Mouse (Mus musculus) heart, postnatal 36 days (tissue): ENCODE results near the gene Ate1. TPM values are rescaled to one million over a fixed set of nuclear protein-coding genes. Genes with fewer than 3 reads are reported as not detected.
"Not testable (repeated sequence)": the region's sequence is repeated elsewhere in the genome, so short reads cannot be mapped to it uniquely, and the experiment has no call there.

ENCODE experiments used
- DNase-seq, 2 experiments: peaks; one replicate each; pipeline ENCODE4 v3.0.0; 2021 to 2022
- intact Hi-C: fragments of 180-260 bp; cut with DNase I; formaldehyde crosslinking; loops from one replicate; pipeline ENCODE4 v1.15.1; 2025
- total RNA-seq, 2 experiments: library from RNA; stranded (reverse); gene quantifications; 2 replicates each; pipeline ENCODE4 v1.2.3; 2021

The Ate1 gene
- total RNA-seq, 2 experiments from 2014 or later: 30.5 to 32.9 TPM

- intact Hi-C loops: no loop called here
- DNase-seq: no peak
Measured at GRCm38 (mm10) chr7:130426586-130426985, 93.6 kb downstream of the Ate1 start.

DNA sequence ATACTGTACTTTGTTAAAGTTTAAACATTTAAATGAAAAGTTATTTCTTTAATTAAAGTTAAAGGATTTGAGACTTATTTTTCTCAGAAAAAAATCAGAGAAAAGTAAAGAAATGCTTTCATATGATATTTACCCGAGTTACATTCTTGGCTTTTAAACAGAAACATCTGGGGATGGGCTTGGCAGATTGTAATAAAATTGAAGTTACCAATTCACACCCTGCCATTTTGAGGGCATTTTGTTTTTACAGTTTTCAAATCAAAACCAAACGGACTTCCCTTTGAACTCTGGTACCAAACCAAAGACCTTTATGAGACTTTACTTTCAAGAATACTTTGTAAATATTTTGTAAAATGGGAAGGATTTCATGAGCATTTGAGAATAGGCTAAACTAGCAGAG is 94.2 kb downstream of the Ate1 start:
- intact Hi-C loops: no loop called here
- DNase-seq: no peak

- no peak for DNase-seq
- intact Hi-C loops: no loop called here
Measured at GRCm38 (mm10) chr7:130419961-130420360, 100.2 kb downstream of the Ate1 start.

GRCm38 (mm10) chr7:130407622-130408021 is 112.5 kb downstream of the Ate1 start:
- intact Hi-C loops: no loop called here
- DNase-seq: no peak

- DNase-seq: no peak
- intact Hi-C loops: no loop called here
Measured at GRCm38 (mm10) chr7:130403346-130403745, 116.8 kb downstream of the Ate1 start.

GRCm38 (mm10) chr7:130394697-130395096 is 125.5 kb downstream of the Ate1 start:
- no peak for DNase-seq
- intact Hi-C loops: loop anchor here (5.0 kb wide), 1 partner anchor 83 kb away; no protein-coding TSS in a partner anchor

DNA sequence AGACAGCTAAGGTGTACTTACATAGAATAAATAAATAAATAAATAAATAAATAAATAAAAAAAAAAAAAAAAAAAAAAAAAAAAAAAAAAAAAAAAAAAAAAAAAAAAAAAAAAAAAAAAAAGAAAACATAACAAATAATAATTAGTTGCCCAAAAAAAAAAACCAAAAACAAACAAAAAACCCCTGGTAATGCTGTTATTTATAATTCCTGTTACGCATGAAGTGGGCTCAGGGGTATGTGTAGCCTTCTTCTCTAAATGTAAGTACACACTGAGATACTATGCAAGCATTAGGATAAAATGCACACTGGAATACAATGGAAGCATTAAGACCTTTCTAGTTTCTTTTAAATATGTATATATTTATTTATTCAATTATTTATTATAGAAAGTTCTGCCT is 130.1 kb downstream of the Ate1 start:
- not testable (repeated sequence) for DNase-seq

DNA sequence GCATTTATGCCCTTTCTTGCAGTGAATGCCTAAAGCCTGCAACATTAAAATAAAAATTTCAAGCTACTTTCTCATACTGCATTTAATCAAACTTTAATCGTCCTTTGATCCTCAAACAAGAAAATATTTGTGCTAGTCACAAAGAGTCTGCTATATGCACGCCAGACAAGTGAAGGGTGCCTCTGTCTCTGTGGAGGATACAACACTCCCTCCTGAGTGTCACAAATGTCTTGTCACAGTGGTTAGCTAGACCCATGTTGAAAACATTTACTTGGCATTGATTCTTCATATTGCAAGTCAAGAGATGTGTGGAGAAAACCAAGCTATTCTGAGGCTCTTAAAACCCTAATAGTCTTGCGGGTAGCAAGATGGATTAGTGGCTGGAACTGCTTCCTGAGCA is 133.9 kb downstream of the Ate1 start:
- no peak for DNase-seq
- intact Hi-C loops: no loop called here

More for the DNA sequence above, 130.1 kb downstream of the Ate1 start:
- intact Hi-C loops: loop anchor here (5.0 kb wide), 1 partner anchor 87 kb away; no protein-coding TSS in a partner anchor

DNA sequence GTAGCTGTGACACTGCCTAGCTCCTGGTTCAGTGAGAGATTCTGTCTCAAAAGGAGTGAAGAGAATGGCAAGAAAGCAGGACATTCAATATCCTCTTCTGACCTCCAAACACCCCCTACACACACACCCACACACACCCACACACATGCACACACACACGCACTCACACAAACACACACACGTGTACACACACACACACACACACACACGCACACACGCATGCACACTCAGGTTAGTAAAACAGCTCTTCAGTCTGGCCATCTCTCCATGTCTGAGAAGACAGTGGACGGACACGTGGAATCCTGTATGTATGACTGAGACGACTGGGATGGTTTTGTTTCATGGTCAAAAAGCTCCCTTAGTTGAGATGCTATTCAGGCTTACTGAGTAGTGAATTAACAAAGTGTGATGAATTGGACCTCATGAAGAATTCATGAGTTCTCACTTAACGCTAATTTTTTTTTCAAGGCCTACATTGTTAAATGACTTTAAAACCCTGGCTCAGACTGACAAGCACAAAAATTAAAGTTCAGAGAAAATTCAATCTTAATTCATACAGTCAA is 134.4 kb downstream of the Ate1 start:
- intact Hi-C loops: no loop called here
- DNase-seq: no peak

- no peak for DNase-seq
- intact Hi-C loops: loop anchor here (5.0 kb wide), 2 partner anchors 110 to 730 kb away; no protein-coding TSS in a partner anchor
Measured at GRCm38 (mm10) chr7:130382126-130382525, 138.0 kb downstream of the Ate1 start.

DNA sequence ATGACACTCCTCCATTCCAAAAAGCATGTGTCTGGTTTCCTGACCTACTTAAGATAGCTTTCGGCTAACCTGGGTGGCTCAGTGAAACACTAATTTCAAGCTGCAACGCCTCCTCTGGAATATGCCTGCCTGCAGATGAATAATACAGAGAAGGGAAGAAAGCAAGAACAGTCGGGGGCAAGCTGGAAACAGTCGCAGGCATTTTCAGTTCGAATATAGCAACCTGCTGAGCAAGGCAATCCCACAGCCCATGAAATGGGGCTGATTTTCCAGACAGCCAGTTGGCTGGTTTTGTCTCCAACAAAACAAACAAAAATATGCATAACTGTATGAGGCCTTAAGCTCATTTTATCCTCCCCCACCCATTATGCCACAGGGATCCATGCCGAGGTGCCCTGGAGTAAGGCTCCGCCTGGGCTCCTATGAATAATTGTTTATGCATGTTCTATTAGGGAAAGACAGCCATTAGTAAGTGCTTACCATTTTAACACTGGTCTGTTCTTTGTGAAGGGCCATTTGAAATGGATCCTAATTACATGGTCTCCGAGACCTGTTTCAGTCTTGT is 138.7 kb downstream of the Ate1 start:
- intact Hi-C loops: loop anchor here (5.0 kb wide), 2 partner anchors 109 to 729 kb away; no protein-coding TSS in a partner anchor
- DNase-seq: no peak

DNA sequence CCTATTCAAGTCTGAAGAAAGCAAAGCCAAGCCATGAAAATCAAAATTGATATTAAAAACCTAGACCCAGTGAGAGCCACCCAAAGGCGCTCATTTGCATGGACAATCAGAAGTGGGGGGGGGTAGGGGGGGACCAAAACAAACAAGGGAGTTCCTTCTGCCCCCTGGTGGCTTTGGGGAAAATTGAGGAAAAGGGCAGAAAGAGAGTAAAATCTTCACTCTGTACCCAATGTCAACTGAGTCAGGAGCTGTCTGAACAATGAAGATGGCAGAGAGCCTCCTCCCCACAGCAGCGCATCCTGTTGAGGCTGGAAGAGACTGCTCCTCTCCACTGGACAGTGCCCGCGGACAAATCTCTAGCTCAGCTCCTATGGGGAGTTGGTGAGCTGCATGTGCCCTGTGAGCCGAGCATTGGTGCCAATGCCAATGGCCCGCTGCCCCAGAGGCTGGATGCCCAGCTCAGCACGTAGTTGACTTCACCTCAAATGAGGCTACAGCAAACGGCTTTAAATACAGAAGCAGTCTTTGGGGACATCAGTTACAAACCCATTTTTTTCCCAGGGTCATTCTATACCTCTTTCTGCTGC is 139.3 kb downstream of the Ate1 start:
- intact Hi-C loops: loop anchor here (5.0 kb wide), 2 partner anchors 109 to 729 kb away; no protein-coding TSS in a partner anchor
- peak in 1 of 2 experiments; percentile 8 for DNase-seq

DNA sequence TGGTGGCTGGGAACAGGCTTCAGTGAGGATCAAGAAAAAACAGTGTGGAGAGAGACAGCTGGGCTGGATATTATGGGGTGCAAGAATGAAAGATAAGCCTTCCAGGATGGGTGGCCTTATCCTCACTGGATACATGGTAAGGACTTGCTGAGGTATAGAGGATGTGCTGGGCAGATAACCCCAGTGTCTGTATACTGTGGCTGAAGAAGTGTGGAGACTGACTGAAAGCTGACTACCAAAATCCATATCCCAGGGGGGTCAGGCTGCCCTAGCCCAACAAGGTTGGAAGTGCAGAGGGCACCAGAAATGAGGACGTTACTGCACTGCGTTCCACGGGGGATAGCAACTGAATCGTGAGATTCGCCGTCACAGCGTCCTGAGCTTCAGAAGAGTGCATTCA is 139.8 kb downstream of the Ate1 start:
- no peak for DNase-seq
- intact Hi-C loops: loop anchor here (5.0 kb wide), 2 partner anchors 108 to 728 kb away; no protein-coding TSS in a partner anchor

DNA sequence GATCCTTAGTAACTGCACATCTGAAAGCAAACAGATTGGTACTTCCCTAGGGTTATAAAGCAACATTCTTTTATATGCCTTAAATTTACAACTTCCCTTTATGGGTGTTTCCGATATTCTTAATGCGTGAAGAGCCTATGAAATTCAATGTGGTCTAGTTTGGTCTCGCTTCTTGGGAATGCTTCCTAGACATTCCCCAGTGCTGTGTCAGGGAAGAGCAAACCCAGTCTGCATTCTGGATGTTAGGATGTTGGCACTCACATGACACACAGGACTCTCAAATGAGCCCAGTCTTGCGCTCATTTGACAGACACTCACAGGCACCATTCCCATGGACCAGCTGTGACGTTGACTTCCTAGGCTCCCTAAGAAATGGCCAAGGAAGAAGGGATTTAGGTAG is 140.3 kb downstream of the Ate1 start:
- DNase-seq: no peak
- intact Hi-C loops: loop anchor here (5.0 kb wide), 2 partner anchors 108 to 728 kb away; no protein-coding TSS in a partner anchor

DNA sequence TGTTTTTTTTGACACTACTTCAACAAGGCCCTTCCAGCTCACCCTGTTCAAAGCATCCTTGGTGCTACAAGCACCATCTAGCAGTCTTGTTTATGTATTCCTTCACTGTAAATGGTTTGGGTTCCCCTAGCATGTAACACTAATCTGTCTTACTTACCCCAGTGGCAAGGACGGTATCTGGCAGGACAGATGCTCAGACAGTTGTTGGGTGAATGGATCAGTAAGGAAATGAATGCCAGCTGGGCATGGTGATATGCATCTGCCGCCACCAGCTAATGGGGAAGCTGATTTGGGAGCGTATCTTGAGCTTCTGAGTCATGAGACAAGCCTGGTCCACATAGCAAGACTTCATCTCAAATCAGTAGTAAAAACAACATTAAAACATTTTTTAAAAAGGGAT is 141.9 kb downstream of the Ate1 start:
- intact Hi-C loops: no loop called here
- no peak for DNase-seq

- no peak for DNase-seq
- intact Hi-C loops: no loop called here
Measured at GRCm38 (mm10) chr7:130374311-130374710, 145.9 kb downstream of the Ate1 start.

DNA sequence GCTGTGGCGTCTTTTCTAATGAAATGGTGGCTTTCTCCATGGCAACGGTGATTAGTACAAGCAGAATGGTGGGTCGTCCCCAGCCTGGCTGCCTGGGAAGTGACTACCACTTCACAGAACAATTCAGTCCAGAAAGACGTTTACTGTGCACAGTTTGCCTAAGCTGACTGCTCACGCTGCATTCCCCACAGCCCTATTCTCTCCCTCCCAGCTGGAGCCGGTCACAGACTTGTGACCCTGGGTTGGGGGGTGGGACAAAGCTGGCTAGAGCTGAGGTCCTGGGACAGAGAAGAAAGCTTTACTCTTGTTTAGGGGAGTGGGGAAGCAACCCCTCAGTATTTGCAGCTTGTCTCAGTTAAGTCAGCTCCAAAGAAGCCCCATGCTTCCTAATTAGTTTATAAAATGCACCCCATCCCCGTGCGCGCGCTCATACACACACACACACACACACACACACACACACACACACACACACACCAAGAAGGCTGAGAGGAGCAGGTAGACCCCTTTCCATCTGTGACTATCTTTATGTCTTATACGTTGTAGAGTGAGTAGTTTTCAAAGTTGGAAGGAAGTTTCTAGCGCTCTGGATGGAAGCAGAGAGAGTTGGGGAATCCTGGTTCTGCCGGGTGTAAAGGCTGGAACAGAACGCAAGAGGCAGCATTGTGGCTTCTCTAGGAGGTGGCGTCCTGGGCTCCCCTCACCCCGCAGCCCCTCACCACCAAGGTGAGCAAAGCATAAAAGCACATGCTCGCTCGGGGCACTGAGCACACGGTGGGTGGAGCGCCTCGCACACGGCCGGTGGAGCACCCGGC is 151.1 kb downstream of the Ate1 start:
- no peak for DNase-seq
- intact Hi-C loops: no loop called here

- intact Hi-C loops: no loop called here
- DNase-seq: no peak
Measured at GRCm38 (mm10) chr7:130368036-130368826, 151.9 kb downstream of the Ate1 start.

DNA sequence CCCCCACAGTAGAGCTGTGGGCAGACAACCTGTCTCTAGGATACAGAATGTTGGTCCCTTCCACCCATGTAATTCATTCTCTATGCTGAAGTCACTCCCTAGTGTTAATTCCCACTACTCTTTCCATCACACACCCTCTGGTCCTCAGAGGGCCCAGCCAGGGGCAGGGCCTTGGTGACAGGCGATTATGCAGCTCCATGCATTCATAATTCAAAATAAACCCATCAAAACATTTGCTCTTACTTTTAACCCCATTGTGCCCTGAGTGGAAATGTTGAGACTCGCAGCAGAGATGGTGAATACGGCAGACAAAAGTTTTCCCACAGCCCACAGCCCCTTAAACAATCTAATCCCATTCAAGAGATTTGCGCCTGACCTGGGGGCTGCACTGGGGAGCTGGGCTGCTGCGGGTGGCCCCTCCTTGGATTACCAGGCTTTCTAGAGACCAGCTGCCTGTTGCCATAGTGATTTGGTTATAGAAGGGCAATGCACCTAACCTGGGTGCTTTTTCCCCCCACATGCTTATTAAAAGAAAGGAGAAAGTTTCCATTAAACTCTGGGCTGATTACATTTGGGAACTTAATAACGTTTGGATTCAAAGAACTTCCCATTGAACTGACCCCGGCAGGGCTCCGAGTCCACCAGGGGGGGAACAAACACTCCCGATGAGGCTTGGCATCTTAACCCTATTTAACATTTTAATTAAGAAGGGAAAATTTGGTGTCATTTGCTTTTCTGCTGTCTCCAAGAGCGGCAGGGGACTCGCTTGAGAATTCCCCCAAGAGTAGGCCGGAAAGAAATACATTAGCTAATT is 152.7 kb downstream of the Ate1 start:
- intact Hi-C loops: no loop called here
- DNase-seq: no peak
